Mouse (Mus musculus) CH12.LX (cell line): Measurements from ENCODE around the gene Prkce. TPM values are rescaled to one million over a fixed set of nuclear protein-coding genes. Genes with fewer than 3 reads are reported as not detected.

Source experiments
- DNase-seq: peaks from one replicate; pipeline ENCODE4 v3.0.0-alpha.2; 2013; ENCODE audit errors: extremely low read depth
- H3K27ac ChIP-seq: 2 replicates; pipeline ENCODE4 v1.5.1; 2012; ENCODE audit warnings: low read depth, mild to moderate bottlenecking, control low read depth, moderate library complexity; ENCODE audit not compliant: insufficient read depth
- H3K27me3 ChIP-seq: replicated peaks from 2 replicates; pipeline ENCODE3; 2012; ENCODE audit warnings: inconsistent platforms
- H3K36me3 ChIP-seq, 2 experiments: replicated peaks in 1 of 2; 2 replicates each; pipeline versions ENCODE3 to v1.6.1; 2012; ENCODE audit warnings: inconsistent platforms in 1 of 2, low read length in 1 of 2, mild to moderate bottlenecking in 1 of 2, mixed read lengths in 1 of 2, moderate library complexity in 1 of 2; ENCODE audit not compliant: control insufficient read depth in 1 of 2, insufficient read depth in 1 of 2
- H3K4me1 ChIP-seq, 2 experiments: 2 replicates each; pipeline ENCODE4 v1.6.1; 2012; ENCODE audit warnings: inconsistent platforms in 1 of 2, moderate library complexity in 1 of 2; ENCODE audit not compliant: insufficient read depth in 2 of 2, control insufficient read depth in 1 of 2
- H3K4me2 ChIP-seq: 2 replicates; pipeline ENCODE4 v1.6.1; 2012; ENCODE audit warnings: low read depth, mild to moderate bottlenecking, control low read depth; ENCODE audit not compliant: poor library complexity, insufficient read depth, severe bottlenecking
- H3K4me3 ChIP-seq, 3 experiments: fragments of 150-350 bp in 1 of 3; sonication (generic) in 1 of 3; replicated peaks in 1 of 3; 2 replicates each; pipeline versions ENCODE3 to v1.5.1; 2011 to 2012; ENCODE audit warnings: low read depth in 2 of 3, low read length in 2 of 3, mild to moderate bottlenecking in 2 of 3, moderate library complexity in 2 of 3, control low read depth in 1 of 3, improper control_type of control experiment in 1 of 3, inconsistent platforms in 1 of 3, mixed read lengths in 1 of 3; ENCODE audit not compliant: poor library complexity in 1 of 3
- H3K79me2 ChIP-seq: replicated peaks from 2 replicates; pipeline ENCODE4 v1.6.1; 2012; ENCODE audit warnings: mild to moderate bottlenecking, moderate library complexity; ENCODE audit not compliant: control insufficient read depth, poor library complexity, insufficient read depth, severe bottlenecking; ENCODE audit errors: extremely low read depth
- H3K9ac ChIP-seq: 2 replicates; pipeline ENCODE4 v1.6.1; 2012; ENCODE audit warnings: low read depth, mild to moderate bottlenecking, control low read depth, moderate library complexity; ENCODE audit not compliant: insufficient read depth
- H3K9me3 ChIP-seq: replicated peaks from 2 replicates; pipeline ENCODE3; 2012; ENCODE audit warnings: low read length, inconsistent platforms, mixed read lengths
- BHLHE40 ChIP-seq: IDR thresholded peaks from 2 replicates; pipeline ENCODE4 v1.6.1; 2011; ENCODE audit warnings: mild to moderate bottlenecking, low read depth, low read length, improper control_type of control experiment
- CHD1 ChIP-seq: IDR thresholded peaks from 2 replicates; pipeline ENCODE4 v1.6.1; 2012; ENCODE audit warnings: low read depth, low read length, improper control_type of control experiment, inconsistent platforms
- ELF1 ChIP-seq: IDR thresholded peaks from 2 replicates; pipeline ENCODE4 v1.6.1; 2014; ENCODE audit warnings: low read depth, mild to moderate bottlenecking, inconsistent platforms, low read length, improper control_type of control experiment
- EP300 ChIP-seq: IDR thresholded peaks from 2 replicates; pipeline ENCODE4 v1.6.1; 2011; ENCODE audit warnings: low read length, improper control_type of control experiment
- ETS1 ChIP-seq: conservative IDR thresholded peaks from 2 replicates; pipeline ENCODE4 v1.6.1; 2012; ENCODE audit warnings: low read depth, mild to moderate bottlenecking, inconsistent platforms, low read length, improper control_type of control experiment, moderate library complexity
- HCFC1 ChIP-seq: IDR thresholded peaks from 2 replicates; pipeline ENCODE4 v1.6.1; 2012; ENCODE audit warnings: low read depth, mild to moderate bottlenecking, inconsistent platforms, low read length, improper control_type of control experiment
- IRF4 ChIP-seq: IDR thresholded peaks from 2 replicates; pipeline ENCODE4 v1.6.1; 2014; ENCODE audit warnings: low read depth, mild to moderate bottlenecking, inconsistent platforms, low read length, improper control_type of control experiment
- KAT2A ChIP-seq: IDR thresholded peaks from 2 replicates; pipeline ENCODE4 v1.6.1; 2012; ENCODE audit warnings: low read length, improper control_type of control experiment, inconsistent platforms; ENCODE audit not compliant: insufficient replicate concordance
- MAFK ChIP-seq: IDR thresholded peaks from 2 replicates; pipeline ENCODE4 v1.6.1; 2011; ENCODE audit warnings: low read length, improper control_type of control experiment; ENCODE audit not compliant: insufficient replicate concordance
- MYC ChIP-seq: IDR thresholded peaks from 2 replicates; pipeline ENCODE4 v1.6.1; 2011; ENCODE audit warnings: low read depth, mild to moderate bottlenecking, improper control_type of control experiment, low read length
- PAX5 ChIP-seq: IDR thresholded peaks from 2 replicates; pipeline ENCODE4 v1.6.1; 2012; ENCODE audit warnings: low read length, inconsistent platforms, mixed read lengths
- RAD21 ChIP-seq: IDR thresholded peaks from 2 replicates; pipeline ENCODE4 v1.6.1; 2011; ENCODE audit warnings: low read depth, mild to moderate bottlenecking, low read length, improper control_type of control experiment, moderate library complexity
- RCOR1 ChIP-seq: conservative IDR thresholded peaks from 2 replicates; pipeline ENCODE4 v1.6.1; 2012; ENCODE audit warnings: low read depth, mild to moderate bottlenecking, inconsistent platforms, low read length, improper control_type of control experiment
- SMC3 ChIP-seq: IDR thresholded peaks from 2 replicates; pipeline ENCODE4 v1.6.1; 2011; ENCODE audit warnings: low read depth, low read length, improper control_type of control experiment
- TCF12 ChIP-seq: IDR thresholded peaks from 2 replicates; pipeline ENCODE4 v1.6.1; 2014; ENCODE audit warnings: low read depth, mild to moderate bottlenecking, inconsistent platforms, low read length, improper control_type of control experiment
- UBTF ChIP-seq: IDR thresholded peaks from 2 replicates; pipeline ENCODE4 v1.6.1; 2012; ENCODE audit warnings: low read depth, mild to moderate bottlenecking, inconsistent platforms, low read length, improper control_type of control experiment, moderate library complexity
- USF1 ChIP-seq: IDR thresholded peaks from 2 replicates; pipeline ENCODE4 v1.6.1; 2014; ENCODE audit warnings: low read depth, mild to moderate bottlenecking, inconsistent platforms, low read length, improper control_type of control experiment
- ZMIZ1 ChIP-seq: IDR thresholded peaks from 2 replicates; pipeline ENCODE4 v1.6.1; 2012; ENCODE audit warnings: low read depth, mild to moderate bottlenecking, inconsistent platforms, low read length, improper control_type of control experiment
- dilution Hi-C: fragments of 300-500 bp; cut with MboI; formaldehyde crosslinking; loops from 2 replicates; pipeline ENCODE4 v1.14.3; 2020; ENCODE audit warnings: low sequenced_read_pairs; ENCODE audit not compliant: extremely low pct_unique_long_range_greater_than_20kb, extremely low pct_ligation_motif_present
- in situ Hi-C: fragments of 300-500 bp; cut with MboI; formaldehyde crosslinking; loops from 3 replicates; pipeline ENCODE4 v1.14.3; 2019; ENCODE audit warnings: low sequenced_read_pairs, low pct_ligation_motif_present, low pct_unique_long_range_greater_than_20kb, mixed read lengths
- polyA plus RNA-seq: library from polyadenylated mRNA; unstranded; fragments of >175 nt; gene quantifications from 2 replicates; pipeline ENCODE4 v1.2.1, GENCODE M21; 2012; ENCODE audit warnings: low read depth; ENCODE audit not compliant: insufficient read length
- total RNA-seq, 2 experiments: library from RNA; depleted of rRNA; stranded (reverse); fragments of 300-350 nt in 1 of 2; fragments of >200 nt in 1 of 2; gene quantifications; 2 replicates each; pipeline ENCODE4 v1.2.3; 2012 to 2014

The Prkce gene
- total and polyA plus RNA-seq, 3 experiments, result 4.1 to 13.2 (median 11.4) TPM

DNA sequence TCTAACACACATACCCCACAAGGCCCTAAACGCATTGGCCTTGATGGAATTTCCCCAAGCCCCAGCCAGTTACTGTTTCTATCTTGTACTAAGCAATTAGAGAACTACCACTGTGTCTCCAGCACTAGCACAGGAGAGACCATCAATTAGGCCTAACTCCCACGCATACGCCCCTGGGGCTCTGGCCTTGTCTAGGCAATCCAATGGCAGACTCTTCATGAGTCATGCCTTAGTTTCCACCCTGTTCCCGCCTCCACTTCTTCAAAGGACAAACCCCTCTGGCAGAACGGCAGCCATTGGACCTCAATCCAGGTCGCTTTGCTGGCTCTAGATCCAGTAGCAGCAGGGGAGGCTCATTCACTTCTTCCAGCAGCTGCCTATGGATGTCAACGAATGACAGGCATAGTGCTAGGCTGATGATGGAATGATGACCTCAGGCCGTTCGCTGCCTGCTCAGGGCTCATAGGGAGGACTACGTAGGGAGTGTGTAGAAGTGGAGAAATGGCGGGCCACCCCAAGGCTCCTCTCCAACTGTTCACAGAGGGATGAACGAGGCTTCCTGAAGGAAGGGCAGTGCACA is 481.4 kb downstream of the Prkce start:
- in situ Hi-C loops (no loop called here), dilution Hi-C loops (no loop called here)
- no peak for DNase-seq

DNA sequence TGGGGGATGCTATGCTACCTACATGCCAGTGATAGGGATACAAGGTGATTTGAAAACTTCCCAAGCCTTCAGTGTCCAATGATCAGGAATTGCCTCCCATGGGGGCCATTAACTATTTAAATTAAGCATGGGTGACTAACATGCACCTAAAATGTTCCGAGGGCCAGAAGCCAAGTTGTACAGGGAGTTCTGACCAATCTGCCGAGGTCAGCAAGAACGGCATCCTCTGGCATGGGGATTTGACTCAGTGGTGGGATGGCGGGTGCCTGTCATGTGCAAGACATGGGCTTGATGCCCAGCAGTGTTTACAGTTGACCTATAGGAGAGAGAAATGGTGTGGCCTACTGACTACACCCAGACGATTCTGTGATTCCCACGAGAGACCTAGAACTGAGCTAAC is 482.7 kb downstream of the Prkce start:
- Histone ChIP-seq H3K4me1 (peaks cover 11 to 38% of the 10 kb centered on the region in 2 experiments), H3K27me3 (no peaks in the 10 kb centered on the region), H3K4me2 (no peak overlapping the region), H3K79me2 (no peaks in the 10 kb centered on the region), H3K9ac (no peak overlapping the region), H3K4me3 (no peak overlapping the region), H3K27ac (no peak overlapping the region), H3K9me3 (no peaks in the 10 kb centered on the region), H3K36me3 (peaks cover 7 to 31% of the 10 kb centered on the region in 2 experiments)
- dilution Hi-C loops, result loop anchor here (25.0 kb wide), 1 partner anchor 112 kb away; the partner anchor contains the start of gene Epas1
- TF ChIP-seq RAD21, result no peak
- no peak for TF ChIP-seq PAX5
- TF ChIP-seq ZMIZ1, result no peak
- no peak for TF ChIP-seq KAT2A
- TF ChIP-seq USF1, result no peak
- TF ChIP-seq SMC3, result no peak
- peak; percentile 58; the same call in 1 of the 2 replicates for TF ChIP-seq MAFK
- no peak for DNase-seq
- in situ Hi-C loops, result no loop called here

More for the DNA sequence above, 481.4 kb downstream of the Prkce start:
- no peak overlapping the region for H3K27ac ChIP-seq
- no peak overlapping the region for H3K4me2 ChIP-seq
- H3K36me3 ChIP-seq, result peaks cover 3 to 19% of the 10 kb centered on the region in 2 experiments
- no peak overlapping the region for H3K4me3 ChIP-seq
- H3K79me2 ChIP-seq, result no peaks in the 10 kb centered on the region
- peaks cover 11 to 39% of the 10 kb centered on the region in 2 experiments for H3K4me1 ChIP-seq
- H3K9me3 ChIP-seq, result no peaks in the 10 kb centered on the region
- H3K9ac ChIP-seq, result no peak overlapping the region
- H3K27me3 ChIP-seq, result no peaks in the 10 kb centered on the region
- TF ChIP-seq ZMIZ1 (no peak), UBTF (no peak), USF1 (no peak), HCFC1 (no peak), RCOR1 (no peak), ETS1 (no peak), ELF1 (no peak)

DNA sequence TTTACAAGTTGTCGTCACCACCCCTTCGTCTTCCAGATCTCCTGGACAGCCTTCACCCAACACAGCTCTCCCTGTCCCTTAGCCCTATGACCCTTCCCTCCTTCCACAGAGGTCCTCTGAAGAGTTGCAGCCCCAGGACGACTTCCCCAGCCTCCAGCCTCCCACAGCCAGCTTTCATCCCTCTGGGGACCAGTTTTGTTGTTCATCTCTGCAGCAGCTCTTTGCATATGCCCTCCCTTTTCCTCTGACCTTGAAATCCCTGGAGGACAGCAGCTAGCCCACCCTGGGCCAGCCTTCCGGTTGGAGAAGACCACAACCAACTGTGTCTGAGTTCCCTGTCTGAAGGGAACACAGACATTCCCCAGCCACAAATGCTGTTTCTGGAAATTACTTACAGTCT is 483.5 kb downstream of the Prkce start:
- in situ Hi-C loops (no loop called here), dilution Hi-C loops (loop anchor here (25.0 kb wide), 1 partner anchor 111 kb away; the partner anchor contains the start of gene Epas1)
- Histone ChIP-seq H3K4me1 (peaks cover 11 to 35% of the 10 kb centered on the region in 2 experiments), H3K4me2 (no peak overlapping the region; the same call in 1 of the 2 replicates), H3K27ac (no peak overlapping the region), H3K27me3 (no peaks in the 10 kb centered on the region), H3K9ac (no peak overlapping the region), H3K9me3 (no peaks in the 10 kb centered on the region), H3K36me3 (peaks cover 7 to 36% of the 10 kb centered on the region in 2 experiments), H3K4me3 (no peak overlapping the region), H3K79me2 (no peaks in the 10 kb centered on the region)
- TF ChIP-seq USF1, result no peak
- no peak for TF ChIP-seq IRF4
- TF ChIP-seq CHD1, result no peak
- no peak for TF ChIP-seq BHLHE40
- no peak for TF ChIP-seq EP300
- no peak for TF ChIP-seq TCF12
- TF ChIP-seq PAX5, result no peak
- TF ChIP-seq MYC, result no peak
- DNase-seq, result peak; percentile 42
